Mouse (Mus musculus): ENCODE data around the gene Cytip.

- TF ChIP-seq EP300 (IDR thresholded peaks at IDR 0.05; ENCODE audit: low read depth) (no peak), CTCF (IDR thresholded peaks at IDR 0.05; ENCODE audit: low read depth) (no peak)
Measured at GRCm38 (mm10) chr2:58194422-58195115, 763 bp downstream of the Cytip start.
